Mouse (Mus musculus) c-Kit-positive CD71-positive TER-119-negative erythroid progenitor cells, embryonic 14.5 days (primary cell): Measurements from ENCODE around the gene Vmn1r4.

ENCODE experiments used
- DNase-seq: peaks from one replicate; pipeline ENCODE4 v3.0.0-alpha.2; 2013; ENCODE audit warnings: low read depth

The Vmn1r4 gene

DNA sequence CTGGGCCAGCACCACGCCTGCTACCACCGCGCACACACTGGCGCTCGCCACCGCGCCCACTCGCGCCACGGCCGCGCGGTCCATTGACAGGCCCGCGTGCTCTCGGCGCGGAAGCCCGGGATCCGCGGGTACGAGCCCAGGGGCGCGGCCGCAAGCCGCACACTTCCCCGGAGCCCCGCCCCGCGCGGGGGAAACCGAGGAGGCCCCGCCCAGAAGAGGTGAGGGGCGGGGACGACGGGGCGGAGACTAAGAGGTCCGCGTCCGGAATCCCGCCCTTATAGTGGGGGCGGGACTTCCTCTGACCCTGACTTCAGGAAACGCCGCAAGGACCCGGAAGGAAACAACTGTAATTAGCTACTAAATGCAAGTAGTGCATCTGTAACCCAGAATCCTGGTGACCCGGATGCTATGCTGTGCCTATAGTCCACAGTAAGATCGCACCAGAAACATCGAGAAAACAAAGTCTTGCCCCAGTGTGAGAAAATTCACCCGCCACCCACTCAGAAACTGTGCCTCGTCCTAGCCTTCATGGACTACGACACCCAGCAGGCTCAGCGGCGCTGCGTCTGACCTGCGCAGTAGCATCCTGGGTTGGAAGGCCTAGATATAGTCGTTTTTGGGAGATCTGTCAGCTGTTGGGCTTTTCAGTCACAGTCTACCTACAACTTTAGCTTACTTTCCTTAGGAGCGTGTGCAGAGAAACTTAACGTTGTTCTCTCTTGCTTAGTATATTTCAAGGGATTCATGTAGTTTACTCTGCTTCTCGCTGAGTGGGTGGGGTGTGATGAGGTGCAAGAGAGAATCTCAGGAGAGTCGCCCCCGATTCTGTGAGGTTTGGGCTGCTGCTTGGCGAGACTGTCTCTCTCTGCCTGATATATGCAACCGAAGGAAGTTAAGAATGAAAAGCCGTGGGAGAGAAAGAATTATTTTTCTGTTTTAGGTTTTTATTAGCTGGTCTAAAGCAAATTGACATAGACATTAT lies at the start of gene Vmn1r4, which contains the start of gene Nt5c3:
Gene Vmn1r4, plus strand, starts transcription at position 290 of the 982 bp plus-strand sequence.
Gene Nt5c3, minus strand, starts transcription at position 207 of the 982 bp plus-strand sequence.
- peak; percentile 94 for DNase-seq

DNA sequence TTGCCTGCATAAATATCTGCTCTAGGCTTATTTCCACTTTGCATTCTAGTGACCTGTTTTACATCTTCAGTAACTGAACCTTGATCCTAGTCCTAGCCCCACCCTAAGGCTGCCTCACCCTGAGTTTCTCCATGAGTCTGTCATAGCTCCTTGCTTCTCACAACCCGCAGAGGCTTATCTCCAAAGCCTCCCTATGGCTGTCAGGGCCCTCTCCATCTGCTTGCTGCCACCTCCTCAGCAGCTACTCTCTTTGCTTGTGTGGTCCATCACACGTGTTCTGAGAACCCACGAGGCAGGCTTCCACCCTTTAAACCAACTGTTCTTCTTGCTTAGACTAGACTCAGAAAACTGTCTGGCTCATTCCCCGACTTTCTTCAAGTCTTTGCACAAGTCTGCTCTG lies 46.9 kb upstream of the Vmn1r4 start:
- DNase-seq: no peak

GRCm38 (mm10) chr6:56877985-56878384 lies 45.8 kb upstream of the Vmn1r4 start:
- no peak for DNase-seq

GRCm38 (mm10) chr6:56879352-56879955 lies 44.4 kb upstream of the Vmn1r4 start:
- DNase-seq: no peak

GRCm38 (mm10) chr6:56888561-56888960 lies 35.3 kb upstream of the Vmn1r4 start:
- no peak for DNase-seq

DNA sequence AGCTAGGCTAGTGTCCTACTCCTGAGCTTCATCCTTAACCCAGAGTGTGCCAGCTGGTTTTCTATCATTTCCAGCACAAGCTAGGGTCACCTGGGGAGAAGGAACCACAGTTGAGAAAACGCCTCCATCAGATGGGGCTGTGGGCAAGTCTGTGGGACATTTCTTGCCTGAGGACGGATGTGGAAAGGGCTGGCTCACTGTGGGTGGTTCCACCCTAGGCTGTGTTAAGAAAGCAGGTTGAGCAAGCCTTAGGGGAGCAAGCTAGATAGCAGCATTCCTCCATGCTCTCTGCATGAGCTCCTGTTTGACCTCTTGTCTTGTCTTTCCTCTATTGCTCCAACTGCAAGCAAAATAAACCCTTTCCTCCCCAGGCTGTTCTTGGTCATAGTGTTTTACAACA lies 33.1 kb upstream of the Vmn1r4 start:
- no peak for DNase-seq

- no peak for DNase-seq
These were observed 24.2 kb upstream of the Vmn1r4 start for GRCm38 (mm10) chr6:56899601-56900000.

GRCm38 (mm10) chr6:56901336-56901735 lies 22.5 kb upstream of the Vmn1r4 start:
- DNase-seq: no peak

DNA sequence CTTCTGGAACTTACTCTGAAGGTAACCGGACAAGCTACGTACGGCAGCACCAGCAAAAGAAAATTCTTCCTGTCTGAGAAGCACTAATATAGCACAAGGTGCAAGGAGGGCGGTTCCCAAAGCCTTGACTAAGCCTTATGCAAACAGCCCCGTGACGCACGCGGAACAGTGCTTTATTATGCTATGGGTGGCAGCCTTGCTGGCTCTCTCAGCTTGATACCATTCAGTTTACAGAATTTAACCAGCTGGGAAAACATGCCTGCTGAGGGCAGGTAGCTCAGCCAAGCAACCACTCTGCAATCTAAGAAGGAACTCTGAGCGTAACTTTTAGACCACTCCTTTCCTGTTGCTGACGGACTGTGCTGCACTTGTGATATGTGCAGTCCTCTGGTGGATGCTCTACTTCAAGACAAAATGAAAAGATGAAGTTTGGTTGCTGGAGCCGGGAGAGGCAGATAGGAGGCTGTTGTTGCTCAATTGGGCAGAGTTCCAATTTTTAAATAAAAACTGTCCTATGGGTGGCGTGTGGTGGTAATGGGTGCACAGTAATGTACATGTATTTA lies 21.9 kb upstream of the Vmn1r4 start:
- no peak for DNase-seq

- DNase-seq: peak; percentile 87
These were observed 21.0 kb upstream of the Vmn1r4 start for GRCm38 (mm10) chr6:56902606-56903520.

DNA sequence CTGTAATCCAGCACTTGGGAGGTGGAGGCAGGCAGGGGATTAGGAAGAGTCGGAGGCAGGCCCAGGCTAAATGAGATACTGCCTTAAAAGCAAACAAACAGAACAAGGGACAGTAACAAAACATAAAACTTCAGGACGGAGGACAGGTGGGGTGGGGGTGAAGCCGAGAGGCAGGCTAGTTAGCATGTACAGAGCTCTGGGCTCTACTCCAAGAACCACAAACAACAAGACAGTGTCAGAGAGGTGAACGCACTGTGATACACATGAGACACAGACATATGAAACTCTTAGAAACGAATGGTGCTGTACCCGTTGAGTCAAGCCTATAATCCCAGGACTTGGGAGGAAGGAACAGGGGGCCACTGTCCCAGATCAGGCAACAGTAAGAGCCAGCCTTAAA lies 20.0 kb upstream of the Vmn1r4 start:
- no peak for DNase-seq

GRCm38 (mm10) chr6:56904330-56904729 lies 19.5 kb upstream of the Vmn1r4 start:
- DNase-seq: no peak

DNA sequence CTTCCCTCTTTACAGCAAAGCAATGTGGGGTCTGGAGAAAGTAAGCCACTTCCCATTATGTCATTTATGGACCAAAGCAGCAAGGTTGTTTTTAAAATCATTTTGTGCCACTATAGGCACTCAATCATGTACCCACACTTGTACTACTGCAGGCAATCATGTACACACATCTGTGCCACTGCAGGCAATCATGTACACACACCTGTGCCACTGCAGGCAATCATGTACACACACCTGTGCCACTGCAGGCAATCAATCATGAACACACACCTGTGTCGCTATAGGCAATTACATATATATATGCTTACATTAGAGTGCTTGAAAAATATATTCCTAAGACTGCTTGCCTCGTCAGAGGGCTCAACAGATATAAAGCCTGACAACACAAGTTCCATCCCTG lies 18.8 kb upstream of the Vmn1r4 start:
- no peak for DNase-seq

- DNase-seq: no peak
These were observed 18.3 kb upstream of the Vmn1r4 start for GRCm38 (mm10) chr6:56905486-56905885.

DNA sequence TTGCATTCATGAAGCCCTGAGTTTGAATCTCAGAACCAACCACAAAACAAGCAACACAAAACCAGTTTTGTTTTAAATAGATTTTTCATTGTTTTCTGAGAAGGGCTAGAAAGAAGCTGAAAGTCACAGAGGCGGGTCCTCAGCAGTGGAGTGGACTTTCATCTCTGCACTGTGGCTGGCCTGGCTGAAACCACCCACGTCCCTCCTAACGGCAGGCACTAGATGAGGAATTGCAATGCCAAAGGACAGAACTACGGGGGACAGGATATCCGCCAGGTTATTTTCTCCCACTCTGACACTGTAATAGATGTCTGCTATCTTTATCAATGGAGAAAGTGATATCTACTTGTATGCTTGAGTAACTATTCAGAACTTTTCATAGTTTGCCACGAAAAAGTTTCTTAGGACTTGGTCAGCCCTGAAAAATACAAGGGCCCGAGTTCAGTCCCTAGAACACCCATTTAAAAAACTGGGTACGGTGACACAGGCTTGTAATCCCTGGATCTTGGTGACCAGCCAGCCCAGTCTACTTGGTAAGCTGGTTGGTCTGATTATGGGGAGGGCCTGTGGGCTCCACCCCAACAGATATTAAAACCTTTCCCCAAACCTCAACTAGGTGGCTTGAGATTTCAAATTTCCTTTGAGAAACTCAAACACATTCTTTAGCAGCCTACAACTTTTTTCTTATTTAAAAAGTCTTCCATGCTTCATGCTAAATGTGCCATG lies 17.5 kb upstream of the Vmn1r4 start:
- DNase-seq: no peak

GRCm38 (mm10) chr6:56907973-56908372 lies 15.8 kb upstream of the Vmn1r4 start:
- DNase-seq: no peak

DNA sequence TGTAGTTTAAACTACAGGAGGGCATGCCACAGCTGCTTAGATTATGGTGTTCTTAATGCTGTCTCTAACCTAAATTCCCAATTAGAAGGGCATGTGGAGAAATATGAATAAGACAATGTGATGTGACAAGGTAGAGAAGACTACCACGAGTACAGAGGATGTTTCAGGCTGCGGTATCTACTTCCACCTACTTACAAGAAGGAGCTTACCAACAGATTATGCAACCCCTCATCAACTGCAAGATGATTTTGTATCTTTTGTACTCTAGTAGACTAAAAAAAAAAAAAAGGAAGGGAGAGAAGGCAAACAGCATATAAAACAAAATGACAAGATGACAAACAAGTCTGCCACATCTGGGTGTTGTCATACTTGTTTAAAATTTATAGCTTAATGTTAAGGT lies 15.4 kb upstream of the Vmn1r4 start:
- DNase-seq: no peak

- no peak for DNase-seq
These were observed 14.9 kb upstream of the Vmn1r4 start for GRCm38 (mm10) chr6:56908912-56909311.

GRCm38 (mm10) chr6:56910910-56911309 lies 12.9 kb upstream of the Vmn1r4 start:
- no peak for DNase-seq

GRCm38 (mm10) chr6:56913092-56913858 lies 10.5 kb upstream of the Vmn1r4 start:
- no peak for DNase-seq
